Mouse (Mus musculus): ENCODE data around the gene Adcy3.

Adcy3 gene

DNA sequence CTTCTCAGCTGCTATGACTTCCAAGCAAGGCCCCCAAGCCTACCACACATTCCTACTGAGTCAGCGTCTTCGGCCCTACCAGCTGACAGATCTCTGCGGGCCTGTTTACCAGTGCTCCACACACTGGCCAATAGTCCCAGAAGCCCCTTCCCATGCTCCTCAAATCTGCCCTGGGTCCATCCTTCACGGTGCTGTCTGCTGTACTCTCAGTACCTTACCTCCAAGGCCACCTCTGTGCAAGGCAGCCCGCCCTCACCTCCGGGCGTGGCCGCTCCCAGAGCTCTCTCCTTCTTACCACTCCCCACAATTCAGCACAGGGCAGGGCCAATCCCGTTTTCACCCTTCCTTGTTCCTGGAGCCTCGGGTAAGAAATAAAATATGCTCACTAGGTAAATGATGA, 112.8 kb downstream of the Adcy3 start:
- DNase-seq: no peak

DNA sequence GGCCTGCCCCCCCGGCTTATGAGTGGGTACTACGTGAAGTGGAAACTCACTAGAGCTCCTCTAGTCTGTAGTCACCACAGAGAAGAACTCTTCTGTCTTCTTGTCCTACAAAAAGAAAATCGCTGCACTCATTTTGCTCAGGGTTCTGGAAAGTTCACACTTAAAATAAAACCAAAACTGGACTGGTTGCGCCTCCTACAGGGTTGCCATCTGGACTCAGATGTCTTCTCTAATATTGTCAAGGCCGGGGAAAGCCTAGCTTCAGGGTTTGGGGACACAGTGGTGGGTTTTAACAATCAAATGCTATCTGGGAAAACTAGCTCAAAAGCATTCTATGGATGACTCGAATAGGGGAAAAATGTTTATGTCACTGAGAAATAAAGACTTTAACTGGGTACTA, 116.9 kb downstream of the Adcy3 start:
- DNase-seq: no peak

DNA sequence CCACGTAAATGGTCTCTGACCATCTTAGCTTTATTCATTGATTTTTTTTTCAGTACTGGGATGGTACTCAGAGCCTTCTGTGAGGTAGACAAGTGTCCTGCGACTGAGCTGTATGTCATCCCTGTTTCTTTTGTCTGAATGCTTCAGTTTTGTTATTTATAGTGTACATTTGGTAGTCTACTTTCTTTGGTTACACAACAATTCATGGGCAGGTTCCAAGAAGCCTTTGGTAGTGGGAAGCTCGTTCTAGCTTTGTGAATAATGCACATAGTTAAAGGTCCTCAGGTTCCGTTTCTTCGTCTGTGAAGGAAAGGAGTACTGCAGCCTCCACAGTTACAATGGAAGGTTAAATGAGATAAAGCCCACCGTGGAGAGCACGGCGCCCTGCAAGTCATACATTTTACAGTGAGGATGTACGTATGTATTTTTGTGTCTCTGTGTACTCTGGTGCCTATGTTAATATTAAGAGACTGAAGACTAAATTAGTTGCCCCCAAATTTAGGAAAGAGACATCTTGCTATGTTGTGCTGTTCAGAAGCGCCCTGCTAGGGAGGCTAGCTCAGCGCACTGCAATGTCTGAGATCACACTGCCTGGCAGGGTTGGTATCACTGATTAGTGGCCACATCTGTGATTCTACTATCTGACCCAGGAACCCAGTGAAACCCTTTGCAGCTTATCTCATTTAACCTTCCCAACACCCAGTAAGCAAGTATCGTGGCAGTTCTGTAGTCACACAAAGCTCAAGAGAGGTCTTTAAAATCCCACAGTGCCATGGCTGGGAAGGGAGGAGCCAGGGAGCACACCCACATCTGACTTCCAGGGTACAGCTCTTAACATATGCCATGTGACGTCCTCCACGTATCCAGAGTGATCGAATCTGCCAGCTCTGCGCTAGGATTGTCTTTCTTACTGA, 120.1 kb downstream of the Adcy3 start:
- DNase-seq: no peak

All from kidney, postnatal 25 days (tissue).